Mouse (Mus musculus): ENCODE measurements around the gene Lhx2. TPM values are rescaled to one million over a fixed set of nuclear protein-coding genes. Genes with fewer than 3 reads are reported as not detected.

Gene Lhx2
- polyA plus RNA-seq, 1 experiment from 2014 or later = not detected

DNA sequence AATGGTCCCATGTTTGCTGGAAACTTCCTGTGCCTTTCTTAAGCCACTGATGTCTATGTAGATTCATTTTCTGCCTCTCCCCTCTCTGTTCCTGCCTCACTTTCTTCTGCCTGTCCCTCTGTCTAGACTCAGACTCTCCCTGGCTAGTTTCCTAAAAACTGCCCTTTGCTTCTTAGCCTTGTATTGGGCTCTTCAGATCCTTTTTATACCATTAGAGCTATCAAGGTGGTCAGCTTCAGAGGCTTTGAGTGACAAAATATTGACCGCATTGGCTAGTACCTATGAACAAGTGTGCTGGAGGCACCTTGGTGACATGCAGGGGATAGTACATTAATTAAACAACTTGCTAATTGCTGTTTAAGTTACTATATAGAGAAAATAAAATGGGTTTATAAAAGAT is 4.5 kb downstream of the Lhx2 start:
- ATAC-seq (replicated peaks; ENCODE audit: extremely low read depth, insufficient read depth, low FRiP score) = no peak
- no peak overlapping the region for H3K27ac ChIP-seq (ENCODE audit: low read length)
- H3K27me3 ChIP-seq (ENCODE audit: control insufficient read depth, insufficient read depth, low read length) = peaks cover 90% of the 10 kb centered on the region
- H3K4me1 ChIP-seq (ENCODE audit: control insufficient read depth, insufficient read depth, low read length) = peaks cover 13% of the 10 kb centered on the region
- no peaks in the 10 kb centered on the region for H3K36me3 ChIP-seq (ENCODE audit: control insufficient read depth, insufficient read depth)
- no peaks in the 10 kb centered on the region for H3K9me3 ChIP-seq (replicated peaks; ENCODE audit: control insufficient read depth, low read length)
- 24% methylated on average over 1 of the region's 1 CpGs for WGBS
- H3K4me2 ChIP-seq (ENCODE audit: low read depth, low read length) = no peak overlapping the region
- no peak overlapping the region for H3K4me3 ChIP-seq (ENCODE audit: low read length)
- H3K9ac ChIP-seq (ENCODE audit: low read length) = no peak overlapping the region

DNA sequence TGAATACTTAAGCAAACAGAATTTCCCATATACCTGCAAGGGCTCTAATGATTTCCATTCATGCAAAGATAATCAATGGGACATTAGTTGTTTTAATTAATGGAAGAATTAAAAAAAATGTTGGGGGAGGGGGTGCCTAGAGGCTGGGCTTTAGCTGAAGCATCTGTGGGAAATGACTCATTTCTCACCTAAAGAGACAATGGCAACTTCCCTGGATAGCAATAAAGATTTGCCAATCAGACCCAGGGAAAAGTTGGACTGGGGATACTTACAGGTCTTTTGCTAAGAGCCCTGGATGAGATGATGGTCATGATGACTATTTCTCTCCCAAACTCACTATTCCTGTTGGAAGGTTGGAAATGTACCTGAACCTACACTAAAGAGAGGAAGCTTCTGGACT is 5.6 kb downstream of the Lhx2 start:
- Histone ChIP-seq H3K36me3 (ENCODE audit: control insufficient read depth, insufficient read depth) (no peaks in the 10 kb centered on the region), H3K4me3 (ENCODE audit: low read length) (no peak overlapping the region), H3K4me1 (ENCODE audit: control insufficient read depth, insufficient read depth, low read length) (peaks cover 6% of the 10 kb centered on the region), H3K4me2 (ENCODE audit: low read depth, low read length) (no peak overlapping the region), H3K27ac (ENCODE audit: low read length) (no peak overlapping the region), H3K9ac (ENCODE audit: low read length) (no peak overlapping the region), H3K27me3 (ENCODE audit: control insufficient read depth, insufficient read depth, low read length) (peaks cover 93% of the 10 kb centered on the region), H3K9me3 (replicated peaks; ENCODE audit: control insufficient read depth, low read length) (no peaks in the 10 kb centered on the region)
- no peak for ATAC-seq (replicated peaks; ENCODE audit: extremely low read depth, insufficient read depth, low FRiP score)

DNA sequence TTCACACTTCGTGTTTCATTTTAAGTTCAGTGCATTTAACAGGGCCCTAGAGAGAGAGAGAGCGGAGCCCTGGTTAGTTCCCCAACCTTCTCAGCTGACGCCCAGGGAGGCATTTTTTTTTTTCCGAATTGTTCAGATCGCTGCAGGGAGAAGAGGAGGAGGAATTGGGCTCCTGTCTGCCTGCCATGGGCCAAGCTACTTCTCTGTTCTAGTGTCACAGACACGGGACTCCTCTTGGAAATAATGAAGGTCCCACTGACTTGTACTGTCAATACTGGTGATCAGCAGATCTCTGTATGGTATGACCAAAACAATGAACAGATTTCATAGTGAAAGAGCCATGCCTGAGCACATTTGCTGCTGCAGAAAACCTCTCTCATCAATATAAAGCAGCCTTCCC is 7.3 kb downstream of the Lhx2 start:
- no peaks in the 10 kb centered on the region for H3K9me3 ChIP-seq (replicated peaks; ENCODE audit: control insufficient read depth, low read length)
- H3K4me1 ChIP-seq (ENCODE audit: control insufficient read depth, insufficient read depth, low read length) = peaks cover 16% of the 10 kb centered on the region
- WGBS = 3% methylated on average over 6 of the region's 6 CpGs
- H3K27me3 ChIP-seq (ENCODE audit: control insufficient read depth, insufficient read depth, low read length) = peaks cover 94% of the 10 kb centered on the region
- ATAC-seq (replicated peaks; ENCODE audit: extremely low read depth, insufficient read depth, low FRiP score) = no peak
- no peak overlapping the region for H3K4me2 ChIP-seq (ENCODE audit: low read depth, low read length)
- no peak overlapping the region for H3K27ac ChIP-seq (ENCODE audit: low read length)
- H3K4me3 ChIP-seq (ENCODE audit: low read length) = no peak overlapping the region
- no peak overlapping the region for H3K9ac ChIP-seq (ENCODE audit: low read length)
- H3K36me3 ChIP-seq (ENCODE audit: control insufficient read depth, insufficient read depth) = no peaks in the 10 kb centered on the region

DNA sequence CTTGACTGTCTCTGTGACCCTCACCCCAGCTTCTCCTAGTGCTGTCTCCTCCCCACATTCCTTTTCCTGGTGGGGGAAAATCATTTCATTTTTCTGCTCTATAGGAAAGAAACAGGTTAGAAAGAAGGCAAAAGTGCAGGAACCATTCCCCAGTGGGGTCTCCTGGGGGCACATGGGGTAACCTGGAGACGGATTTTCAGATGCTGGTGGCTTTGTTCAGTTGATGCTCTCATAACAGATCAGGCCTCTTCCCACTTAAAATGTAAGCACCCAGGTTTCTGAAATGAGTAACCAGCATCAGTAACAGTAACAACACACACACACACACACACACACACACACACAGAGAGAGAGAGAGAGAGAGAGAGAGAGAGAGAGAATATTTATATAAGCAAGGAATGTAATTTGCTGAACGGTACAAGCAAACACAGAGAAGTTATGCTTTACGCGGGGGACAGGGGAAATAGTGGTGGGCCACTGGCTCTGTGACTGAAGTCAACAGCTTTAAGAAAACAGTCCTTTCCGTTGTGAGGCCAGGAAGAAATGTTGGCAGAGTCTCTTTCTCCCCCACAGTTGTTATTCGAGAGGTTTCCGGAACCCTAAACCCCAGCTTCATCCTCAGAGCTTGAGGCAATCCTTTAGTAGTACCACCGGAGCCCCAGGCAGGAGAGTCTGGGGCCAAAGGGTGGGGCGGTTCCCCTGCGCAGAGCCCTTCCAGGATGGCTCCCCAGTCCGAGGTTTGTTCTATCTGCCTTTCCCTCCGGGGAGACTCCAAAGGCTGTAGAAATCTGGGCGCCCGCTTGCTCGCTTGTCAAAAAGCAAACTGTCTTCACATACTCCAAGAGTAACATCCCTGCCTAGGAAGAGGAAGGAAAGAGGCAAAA is 8.0 kb downstream of the Lhx2 start:
- no peak overlapping the region for H3K4me3 ChIP-seq (ENCODE audit: low read length)
- no peaks in the 10 kb centered on the region for H3K9me3 ChIP-seq (replicated peaks; ENCODE audit: control insufficient read depth, low read length)
- H3K27ac ChIP-seq (ENCODE audit: low read length) = no peak overlapping the region
- WGBS = 4% methylated on average over 15 of the region's 15 CpGs
- no peaks in the 10 kb centered on the region for H3K36me3 ChIP-seq (ENCODE audit: control insufficient read depth, insufficient read depth)
- H3K27me3 ChIP-seq (ENCODE audit: control insufficient read depth, insufficient read depth, low read length) = peaks cover 94% of the 10 kb centered on the region
- peaks cover 22% of the 10 kb centered on the region for H3K4me1 ChIP-seq (ENCODE audit: control insufficient read depth, insufficient read depth, low read length)
- no peak overlapping the region for H3K4me2 ChIP-seq (ENCODE audit: low read depth, low read length)
- H3K9ac ChIP-seq (ENCODE audit: low read length) = no peak overlapping the region
- no peak for ATAC-seq (replicated peaks; ENCODE audit: extremely low read depth, insufficient read depth, low FRiP score)

DNA sequence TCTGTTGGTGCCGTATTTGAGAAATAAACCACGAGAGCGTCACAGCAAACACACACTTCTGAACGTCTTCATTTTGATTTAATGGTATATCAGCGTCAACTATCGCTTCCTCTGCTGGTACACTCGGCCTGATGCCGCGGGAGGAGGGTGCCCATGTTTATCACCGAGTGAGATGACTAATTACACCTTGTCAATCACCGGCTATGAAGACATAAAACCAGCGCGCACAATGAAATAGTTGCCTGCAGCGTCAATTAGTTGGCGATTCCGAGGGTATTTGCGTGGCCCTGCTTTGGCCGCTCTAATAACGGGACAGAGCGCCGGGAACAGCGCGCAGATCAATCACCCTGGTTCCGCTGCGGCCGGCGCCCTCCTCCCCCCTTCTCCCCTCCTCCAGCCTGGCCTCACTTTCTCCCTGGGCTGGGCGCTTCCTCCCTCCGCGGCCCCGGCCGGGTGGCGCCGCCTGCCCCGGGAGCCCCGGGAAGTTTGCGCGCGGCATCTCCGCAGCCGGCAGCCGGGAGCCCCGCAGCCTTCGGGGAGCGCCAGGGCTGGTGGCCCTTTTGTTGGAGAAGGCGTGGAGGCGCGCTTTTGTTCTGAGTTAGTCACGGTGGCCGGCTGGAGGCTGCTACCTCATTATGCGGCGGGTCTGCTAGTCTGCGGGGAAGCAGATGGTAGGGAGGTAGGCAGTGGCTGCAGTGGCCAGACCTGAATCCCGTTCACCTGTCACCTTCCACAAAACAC is 8.9 kb downstream of the Lhx2 start:
- Histone ChIP-seq H3K9ac (ENCODE audit: low read length) (no peak overlapping the region), H3K4me2 (ENCODE audit: low read depth, low read length) (peak overlapping the region; percentile 39), H3K27me3 (ENCODE audit: control insufficient read depth, insufficient read depth, low read length) (peaks cover 97% of the 10 kb centered on the region), H3K27ac (ENCODE audit: low read length) (no peak overlapping the region), H3K9me3 (replicated peaks; ENCODE audit: control insufficient read depth, low read length) (no peaks in the 10 kb centered on the region), H3K36me3 (ENCODE audit: control insufficient read depth, insufficient read depth) (no peaks in the 10 kb centered on the region), H3K4me3 (ENCODE audit: low read length) (peak overlapping the region; percentile 30), H3K4me1 (ENCODE audit: control insufficient read depth, insufficient read depth, low read length) (peaks cover 22% of the 10 kb centered on the region)
- ATAC-seq (replicated peaks; ENCODE audit: extremely low read depth, insufficient read depth, low FRiP score) = no peak
- under 1% methylated on average over 51 of the region's 54 CpGs for WGBS

DNA sequence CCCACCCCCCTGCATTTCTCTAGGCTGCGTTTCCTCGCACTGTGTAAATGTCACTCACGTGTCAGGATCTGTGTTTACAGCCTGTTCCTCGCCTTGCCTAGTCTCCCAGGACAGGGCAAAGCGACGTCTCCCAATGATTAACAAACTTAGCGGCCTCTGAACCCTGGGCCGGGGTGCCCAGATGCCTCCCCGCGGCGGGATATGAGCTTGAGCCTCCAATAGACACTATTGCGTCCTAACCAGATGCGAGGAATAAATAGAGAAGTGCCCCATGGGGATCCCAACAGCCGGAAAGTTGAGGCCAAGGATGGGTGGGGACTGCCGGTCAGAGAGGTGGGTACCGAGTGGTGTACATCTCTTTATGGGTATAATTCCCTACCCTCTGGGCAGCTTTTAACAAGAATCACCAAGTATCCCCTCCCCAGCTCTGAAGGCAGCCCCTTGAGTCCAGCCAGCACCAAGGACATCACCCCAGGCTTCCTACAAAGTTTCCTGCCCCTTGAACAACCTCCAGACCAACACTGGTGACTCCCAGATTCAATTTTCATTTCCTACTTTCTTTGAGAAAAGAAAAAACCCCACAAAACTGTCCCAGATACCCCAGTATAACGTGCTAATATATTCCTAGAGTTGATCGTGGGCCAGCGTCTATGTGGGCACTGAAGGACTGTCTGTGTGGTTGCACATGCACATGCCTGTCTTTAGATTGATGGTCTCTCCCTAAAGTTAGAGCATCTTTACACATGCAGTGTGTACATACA is 9.8 kb downstream of the Lhx2 start:
- no peak for ATAC-seq (replicated peaks; ENCODE audit: extremely low read depth, insufficient read depth, low FRiP score)
- H3K9ac ChIP-seq (ENCODE audit: low read length) = no peak overlapping the region
- no peak overlapping the region for H3K4me2 ChIP-seq (ENCODE audit: low read depth, low read length)
- 2% methylated on average over 19 of the region's 19 CpGs for WGBS
- H3K9me3 ChIP-seq (replicated peaks; ENCODE audit: control insufficient read depth, low read length) = no peaks in the 10 kb centered on the region
- peaks cover 97% of the 10 kb centered on the region for H3K27me3 ChIP-seq (ENCODE audit: control insufficient read depth, insufficient read depth, low read length)
- peaks cover 22% of the 10 kb centered on the region for H3K4me1 ChIP-seq (ENCODE audit: control insufficient read depth, insufficient read depth, low read length)
- no peaks in the 10 kb centered on the region for H3K36me3 ChIP-seq (ENCODE audit: control insufficient read depth, insufficient read depth)
- no peak overlapping the region for H3K27ac ChIP-seq (ENCODE audit: low read length)
- no peak overlapping the region for H3K4me3 ChIP-seq (ENCODE audit: low read length)

DNA sequence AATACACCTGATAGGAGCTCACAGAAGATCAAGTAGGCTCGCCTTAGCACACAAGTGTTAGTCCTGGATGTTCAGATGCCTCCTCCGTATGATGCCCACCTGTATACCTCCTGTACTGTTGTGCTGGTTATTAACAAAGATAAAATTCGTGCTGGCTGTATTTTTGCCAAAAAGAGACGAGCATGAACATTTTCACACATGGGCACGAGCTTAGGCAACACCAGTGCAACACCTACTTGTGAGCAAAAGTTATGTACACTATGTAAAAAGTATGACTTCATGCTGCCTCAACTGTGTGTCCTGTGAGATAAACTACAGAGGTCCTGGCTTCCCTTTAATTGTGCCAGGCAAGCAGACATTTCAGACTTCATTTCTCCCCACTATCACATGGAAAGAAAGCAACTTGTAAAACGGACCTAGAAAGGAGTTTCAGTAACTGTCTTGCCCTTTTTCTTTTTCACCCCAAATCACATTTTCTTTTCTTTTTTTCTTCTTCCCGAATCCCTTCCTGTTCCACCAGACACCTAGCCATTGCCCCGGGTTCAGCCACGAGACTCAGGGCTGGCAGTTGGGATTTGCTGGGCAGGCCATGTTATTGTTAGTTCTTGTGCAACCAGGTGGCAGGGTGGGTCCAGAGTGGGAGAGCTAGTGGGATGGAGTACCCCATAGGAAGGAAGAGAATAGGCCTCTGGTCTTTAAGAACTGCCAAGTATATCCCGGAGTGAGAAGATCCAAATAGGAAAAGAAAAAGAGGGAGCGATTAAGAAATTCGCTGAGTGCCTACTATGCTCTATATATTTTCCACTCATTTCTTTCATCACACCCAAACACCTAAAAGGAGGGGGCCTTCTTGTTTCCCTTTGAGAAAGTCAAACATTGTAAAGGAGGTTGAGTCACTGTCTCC is 10.6 kb downstream of the Lhx2 start:
- H3K27me3 ChIP-seq (ENCODE audit: control insufficient read depth, insufficient read depth, low read length) = peaks cover 97% of the 10 kb centered on the region
- peak overlapping the region; percentile 77 for H3K4me2 ChIP-seq (ENCODE audit: low read depth, low read length)
- no peaks in the 10 kb centered on the region for H3K36me3 ChIP-seq (ENCODE audit: control insufficient read depth, insufficient read depth)
- no peak for ATAC-seq (replicated peaks; ENCODE audit: extremely low read depth, insufficient read depth, low FRiP score)
- WGBS = 7% methylated on average over 12 of the region's 12 CpGs
- H3K9ac ChIP-seq (ENCODE audit: low read length) = no peak overlapping the region
- H3K27ac ChIP-seq (ENCODE audit: low read length) = no peak overlapping the region
- peaks cover 26% of the 10 kb centered on the region for H3K4me1 ChIP-seq (ENCODE audit: control insufficient read depth, insufficient read depth, low read length)
- H3K4me3 ChIP-seq (ENCODE audit: low read length) = no peak overlapping the region
- no peaks in the 10 kb centered on the region for H3K9me3 ChIP-seq (replicated peaks; ENCODE audit: control insufficient read depth, low read length)

DNA sequence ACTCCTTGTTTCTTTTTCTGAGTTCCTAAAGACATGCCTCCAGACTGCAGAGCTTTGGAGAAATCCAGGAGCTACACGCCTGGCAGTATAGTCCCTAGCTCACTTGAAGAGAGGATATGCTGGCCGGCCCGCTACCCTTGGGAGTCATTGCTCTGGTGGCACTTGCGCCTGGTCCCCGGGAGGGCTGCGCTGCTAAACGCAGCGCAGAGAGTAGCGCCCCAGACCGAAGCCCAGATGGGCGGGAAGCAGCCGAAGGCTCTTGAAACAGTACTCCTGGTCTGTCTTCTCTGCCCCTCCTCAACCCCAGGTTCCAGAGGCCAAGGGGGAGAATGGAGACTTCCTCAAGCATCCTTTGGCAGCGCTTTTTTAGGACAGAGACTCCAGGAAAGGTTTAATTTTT is 11.3 kb downstream of the Lhx2 start:
- Histone ChIP-seq H3K4me3 (ENCODE audit: low read length) (peak overlapping the region; percentile 52), H3K4me1 (ENCODE audit: control insufficient read depth, insufficient read depth, low read length) (peaks cover 28% of the 10 kb centered on the region), H3K36me3 (ENCODE audit: control insufficient read depth, insufficient read depth) (no peaks in the 10 kb centered on the region), H3K9ac (ENCODE audit: low read length) (no peak overlapping the region), H3K9me3 (replicated peaks; ENCODE audit: control insufficient read depth, low read length) (no peaks in the 10 kb centered on the region), H3K27me3 (ENCODE audit: control insufficient read depth, insufficient read depth, low read length) (peaks cover 97% of the 10 kb centered on the region), H3K27ac (ENCODE audit: low read length) (no peak overlapping the region), H3K4me2 (ENCODE audit: low read depth, low read length) (peak overlapping the region; percentile 77)
- WGBS = 1% methylated on average over 13 of the region's 13 CpGs
- ATAC-seq (replicated peaks; ENCODE audit: extremely low read depth, insufficient read depth, low FRiP score) = 0 out of 2 replicates have a peak, but pooled peaks have one; percentile 23
